Mouse (Mus musculus) ZHBTc4 (cell line): ENCODE measurements at regions not wholly inside any gene's neighbourhood (a gene's known extent, or its start where the extent isn't known, plus 50 kb on each side); places are given as distances from the start of the nearest gene placed in this dataset.

Source experiments
- DNase-seq: peaks from one replicate; pipeline ENCODE4 v3.0.0-alpha.2; 2011; ENCODE audit warnings: low read depth, low spot score

DNA sequence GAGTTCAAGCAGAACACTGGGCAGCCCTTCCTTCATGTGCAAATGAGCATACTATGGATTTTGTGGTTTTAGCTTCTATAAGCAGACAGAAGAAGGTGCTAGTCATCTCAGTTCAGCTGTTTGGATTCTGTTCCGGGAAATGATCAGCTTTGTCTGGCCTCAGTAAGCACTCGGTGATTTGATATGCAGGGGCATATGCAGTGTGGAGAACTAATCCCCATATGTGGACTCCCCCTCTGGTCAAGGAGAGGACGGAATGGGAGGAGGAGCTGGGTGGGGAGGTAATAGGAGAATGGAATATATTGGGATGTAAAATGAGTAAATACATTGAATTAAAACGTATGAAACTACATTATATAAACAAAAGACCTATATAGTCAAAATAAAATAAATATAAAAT is 1421.5 kb upstream of the Gm10800 start:
- DNase-seq: no peak

GRCm38 (mm10) chr2:100077185-100077584 is 1410.1 kb upstream of the Gm10800 start:
- DNase-seq: peak; percentile 1
